10 mouse cellular contexts compared by ENCODE assay signal in genomic region chr1:155862967-155863366, GRCm38 (mm10). TPM values are rescaled to one million over a fixed set of nuclear protein-coding genes. Genes with fewer than 3 reads are reported as not detected.
DNase-seq lines count a peak whose midpoint lies in the region; ATAC-seq and TF ChIP-seq lines count a peak whose summit lies in the region.
"Had no signal": no experiment of that assay in that cellular context is flagged by ENCODE, and none has a peak within 500 bp of the region (broad histone marks: within the 10 kb centered on the region; RNA-seq: fewer than 3 reads in every experiment).

No protein-coding gene starts in this region.

- H3K4me2 ChIP-seq in heart, embryonic 12.5 days = no peak overlapping the region
- H3K4me2 ChIP-seq: embryonic facial prominence, embryonic 12.5 days; midbrain, embryonic 12.5 days had no signal

- peaks cover 73% of the 10 kb centered on the region for H3K36me3 ChIP-seq in heart, embryonic 12.5 days
- H3K36me3 ChIP-seq in thymus, adult 2 months (ENCODE audit: control insufficient read depth, insufficient read depth, low read length) = peaks cover 70% of the 10 kb centered on the region

- TF ChIP-seq CTCF in thymus, adult 2 months (IDR thresholded peaks at IDR 0.05; ENCODE audit: borderline replicate concordance, control insufficient read depth, extremely low read depth, insufficient read depth, low read length, poor library complexity) = no peak
- TF ChIP-seq CTCF in embryonic fibroblast, embryonic 13.5 days (IDR thresholded peaks at IDR 0.05; ENCODE audit: borderline replicate concordance, insufficient read depth, low read length) = peak; percentile 46; the same call in 1 of the 2 replicates

- H3K9ac ChIP-seq in heart, embryonic 12.5 days = no peak overlapping the region
- H3K9ac ChIP-seq: embryonic facial prominence, embryonic 12.5 days; midbrain, embryonic 12.5 days had no signal

- no peak overlapping the region for H3K27ac ChIP-seq in heart, embryonic 12.5 days (ENCODE audit: poor library complexity, severe bottlenecking)
- no peak overlapping the region for H3K27ac ChIP-seq in thymus, adult 2 months (ENCODE audit: control insufficient read depth, insufficient read depth, low read length)
- no peak overlapping the region for H3K27ac ChIP-seq in embryonic fibroblast, embryonic 13.5 days (ENCODE audit: insufficient read depth, low read length)
- H3K27ac ChIP-seq: embryonic facial prominence, embryonic 12.5 days; midbrain, embryonic 12.5 days had no signal

- 60% methylated on average over 4 of the region's 4 CpGs for WGBS in heart, embryonic 12.5 days
- WGBS in thymus, adult 2 months = 56% methylated on average over 4 of the region's 4 CpGs

- TF ChIP-seq POLR2A in thymus, adult 2 months (IDR thresholded peaks at IDR 0.05; ENCODE audit: control insufficient read depth, extremely low read depth, insufficient read depth, low read length, poor library complexity) = no peak
- no peak for TF ChIP-seq POLR2A in embryonic fibroblast, embryonic 13.5 days (IDR thresholded peaks at IDR 0.05; ENCODE audit: low read depth, low read length)

- H3K4me3 ChIP-seq in heart, embryonic 12.5 days = no peak overlapping the region
- H3K4me3 ChIP-seq in thymus, adult 2 months (ENCODE audit: control insufficient read depth, insufficient read depth, low read length) = no peak overlapping the region
- H3K4me3 ChIP-seq in embryonic fibroblast, embryonic 13.5 days (ENCODE audit: insufficient read depth, low read length) = no peak overlapping the region
- H3K4me3 ChIP-seq: embryonic facial prominence, embryonic 12.5 days; midbrain, embryonic 12.5 days had no signal

- H3K9me3 ChIP-seq in heart, embryonic 12.5 days (replicated peaks) = no peaks in the 10 kb centered on the region
- H3K9me3 ChIP-seq: embryonic facial prominence, embryonic 12.5 days; midbrain, embryonic 12.5 days had no signal

- H3K4me1 ChIP-seq in heart, embryonic 12.5 days (replicated peaks) = no peaks in the 10 kb centered on the region
- no peaks in the 10 kb centered on the region for H3K4me1 ChIP-seq in thymus, adult 2 months (replicated peaks; ENCODE audit: control insufficient read depth, insufficient read depth, low read length)
- H3K4me1 ChIP-seq in embryonic fibroblast, embryonic 13.5 days (ENCODE audit: control insufficient read depth, insufficient read depth, low read length) = no peaks in the 10 kb centered on the region
- H3K4me1 ChIP-seq: embryonic facial prominence, embryonic 12.5 days; midbrain, embryonic 12.5 days had no signal

- H3K27me3 ChIP-seq in heart, embryonic 12.5 days (replicated peaks) = no peaks in the 10 kb centered on the region
- H3K27me3 ChIP-seq in thymus, adult 2 months (ENCODE audit: control insufficient read depth, insufficient read depth, low read length) = no peaks in the 10 kb centered on the region
- H3K27me3 ChIP-seq: embryonic facial prominence, embryonic 12.5 days; midbrain, embryonic 12.5 days had no signal

- no peak for ATAC-seq in heart, embryonic 12.5 days (ENCODE audit: insufficient number of reproducible peaks, low FRiP score)

- DNase-seq in heart, postnatal 4 days = peak; percentile 15
- DNase-seq in thymus, adult 2 months = peak; percentile 6
- no peak for DNase-seq in thymus, adult 18-20 months
- peak; percentile 45 for DNase-seq in testis, postnatal 10 days (ENCODE audit: low spot score)
- no peak for DNase-seq in ovary, postnatal 36 days (ENCODE audit: low spot score)
- DNase-seq in right cerebral cortex, adult 2 months (ENCODE audit: low spot score in 2 of 2) = no peak

RNA-seq across cellular contexts. Expression of gene Qsox1, which starts 50.3 kb away (rescaled TPM):
- 10 to 100 TPM; 76.5 to 77.4 TPM for total RNA-seq in heart, postnatal 4 days (2021)
- 27.0 and 27.2 TPM in 2 replicates for polyA plus RNA-seq in heart, embryonic 12.5 days (2016; fragmentation: Nextera tagmentation; extraction: Ambion mirVana)
- 50.1 and 61.1 TPM in 2 replicates for polyA plus RNA-seq in thymus, adult 2 months (2012; rRNA removed)
- polyA plus RNA-seq in embryonic fibroblast, embryonic 13.5 days (2011; ENCODE audit: insufficient read length, low read depth, missing spikeins) = 208 and 309 TPM in 2 replicates

Comparison
In these comparisons a context has a peak if more than half of its experiments do, and no peak if none do; other contexts are left out.
1. DNase-seq: peak in heart, postnatal 4 days (single experiment), thymus, adult 2 months (single experiment) and testis, postnatal 10 days (single experiment); none in thymus, adult 18-20 months (0 of 2), ovary, postnatal 36 days (single experiment) and right cerebral cortex, adult 2 months (0 of 2).